Mouse (Mus musculus) brain, adult 2 months (tissue): ENCODE data around the gene Plod1.

Source experiments
- DNase-seq: peaks from one replicate; pipeline ENCODE4 v3.0.0; 2011; ENCODE audit warnings: low read depth, low spot score

The Plod1 gene

GRCm38 (mm10) chr4:147938148-147939096 lies 1.9 kb upstream of the Plod1 start:
- DNase-seq: peak; percentile 39

GRCm38 (mm10) chr4:147937486-147937885 lies 919 bp upstream of the Plod1 start:
- no peak for DNase-seq

GRCm38 (mm10) chr4:147937021-147937420 lies 454 bp upstream of the Plod1 start:
- DNase-seq: no peak

- DNase-seq: no peak
Observed at GRCm38 (mm10) chr4:147935904-147936303, 663 bp downstream of the Plod1 start.

- DNase-seq: no peak
Observed at GRCm38 (mm10) chr4:147934611-147935010, 2.0 kb downstream of the Plod1 start.

- no peak for DNase-seq
Observed at GRCm38 (mm10) chr4:147934134-147934533, 2.4 kb downstream of the Plod1 start.

- no peak for DNase-seq
Observed at GRCm38 (mm10) chr4:147930946-147931345, 5.6 kb downstream of the Plod1 start.

GRCm38 (mm10) chr4:147928540-147928939 lies 8.0 kb downstream of the Plod1 start:
- DNase-seq: no peak

GRCm38 (mm10) chr4:147928136-147928535 lies 8.4 kb downstream of the Plod1 start:
- DNase-seq: no peak

GRCm38 (mm10) chr4:147927705-147928104 lies 8.9 kb downstream of the Plod1 start:
- no peak for DNase-seq

GRCm38 (mm10) chr4:147922341-147922740 lies 14.2 kb downstream of the Plod1 start:
- no peak for DNase-seq

- no peak for DNase-seq
Observed at GRCm38 (mm10) chr4:147920973-147921372, 15.6 kb downstream of the Plod1 start.

GRCm38 (mm10) chr4:147918459-147919121 lies 18.0 kb downstream of the Plod1 start:
- peak; percentile 50 for DNase-seq

- no peak for DNase-seq
Observed at GRCm38 (mm10) chr4:147909486-147909885, 27.1 kb downstream of the Plod1 start.

GRCm38 (mm10) chr4:147906230-147906629 lies 30.3 kb downstream of the Plod1 start:
- no peak for DNase-seq

GRCm38 (mm10) chr4:147905090-147905659 lies 31.4 kb downstream of the Plod1 start:
- DNase-seq: no peak

- peak; percentile 98 for DNase-seq
Observed at GRCm38 (mm10) chr4:147904313-147905089, 32.1 kb downstream of the Plod1 start, which contains the start of gene Mfn2. TSS of gene Mfn2 (minus strand) at chr4:147904704.

- no peak for DNase-seq
Observed at GRCm38 (mm10) chr4:147903601-147904000, 33.0 kb downstream of the Plod1 start.

- DNase-seq: no peak
Observed at GRCm38 (mm10) chr4:147902906-147903500, 33.6 kb downstream of the Plod1 start.

GRCm38 (mm10) chr4:147900452-147900851 lies 36.1 kb downstream of the Plod1 start:
- DNase-seq: no peak

- peak; percentile 73 for DNase-seq
Observed at GRCm38 (mm10) chr4:147897348-147897747, 39.2 kb downstream of the Plod1 start.
